Mouse (Mus musculus) spleen, adult 2 months (tissue): ENCODE results near the gene Asap3. TPM values are rescaled to one million over a fixed set of nuclear protein-coding genes. Genes with fewer than 3 reads are reported as not detected.
A peak's percentile ranks its signal among the peaks of the same experiment; 100 is the strongest.

Source experiments
- DNase-seq, 2 experiments: peaks; one replicate each; pipeline versions ENCODE4 v3.0.0 to v3.0.0-alpha.2; 2012 to 2021; ENCODE audit warnings: low spot score in 2 of 2, low read depth in 1 of 2
- H3K27ac ChIP-seq: fragments of 200-500 bp; 2 replicates; pipeline ENCODE4 v1.5.1; 2012; ENCODE audit warnings: low read length, inconsistent platforms; ENCODE audit not compliant: insufficient read depth
- H3K27me3 ChIP-seq: fragments of 200-500 bp; 2 replicates; pipeline ENCODE4 v1.6.1; 2012; ENCODE audit warnings: mild to moderate bottlenecking, moderate library complexity, low read length, inconsistent platforms; ENCODE audit not compliant: control insufficient read depth, insufficient read depth
- H3K36me3 ChIP-seq: fragments of 200-500 bp; 2 replicates; pipeline ENCODE4 v1.6.1; 2012; ENCODE audit warnings: mild to moderate bottlenecking, low read length, inconsistent platforms; ENCODE audit not compliant: control insufficient read depth, insufficient read depth
- H3K4me1 ChIP-seq: fragments of 200-500 bp; 2 replicates; pipeline ENCODE4 v1.6.1; 2011; ENCODE audit warnings: inconsistent platforms; ENCODE audit not compliant: control insufficient read depth, insufficient read depth, insufficient read length
- H3K4me3 ChIP-seq: fragments of 200-500 bp; 2 replicates; pipeline ENCODE4 v1.5.1; 2011; ENCODE audit warnings: mild to moderate bottlenecking, inconsistent platforms; ENCODE audit not compliant: insufficient read depth, insufficient read length; ENCODE audit errors: extremely low read depth
- CTCF ChIP-seq: fragments of 200-500 bp; IDR thresholded peaks from 2 replicates; pipeline ENCODE4 v1.5.1; 2011; ENCODE audit warnings: mild to moderate bottlenecking, inconsistent platforms; ENCODE audit not compliant: insufficient read depth, insufficient read length, insufficient replicate concordance; ENCODE audit errors: extremely low read depth
- POLR2A ChIP-seq: fragments of 200-500 bp; IDR thresholded peaks from 2 replicates; pipeline ENCODE4 v1.6.1; 2011; ENCODE audit warnings: low read depth, low read length, inconsistent platforms
- WGBS: fragments of 180-500 bp; shearing (Covaris S2); methylation state at CpG from one replicate; pipeline ENCODE4 v1.1.7; 2018; 5-methylcytosine and 5-hydroxymethylcytosine counted together
- polyA plus RNA-seq: library from polyadenylated mRNA; depleted of rRNA; stranded (reverse); fragments of >200 nt; gene quantifications from 2 replicates; pipeline ENCODE4 v1.2.3, GENCODE M21; 2012

Asap3 gene
- polyA plus RNA-seq, 1 experiment: 2.5 TPM

- peaks cover 8% of the 10 kb centered on the region for H3K4me1 ChIP-seq
These were observed 42.5 kb downstream of the Asap3 start for GRCm38 (mm10) chr4:136248464-136249331.

DNA sequence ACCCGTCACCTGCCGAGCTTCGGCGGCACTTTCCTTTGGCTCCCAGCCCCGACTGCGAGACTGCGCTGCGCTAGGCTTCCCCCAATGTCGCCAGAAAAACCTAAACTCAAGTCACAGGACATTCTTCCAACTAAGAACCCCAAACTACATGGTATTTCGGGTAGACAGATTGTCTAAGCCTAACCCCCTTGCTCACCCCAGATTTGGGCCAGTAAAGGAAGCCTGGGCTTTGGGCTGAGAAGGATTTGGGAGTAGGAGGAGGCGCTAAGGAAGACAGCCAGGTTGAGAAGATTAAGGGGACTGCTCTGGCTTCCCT lies 43.1 kb downstream of the Asap3 start:
- H3K27me3 ChIP-seq: peaks cover 27% of the 10 kb centered on the region
- no peak overlapping the region for H3K27ac ChIP-seq
- DNase-seq: no peak
- H3K36me3 ChIP-seq: no peaks in the 10 kb centered on the region
- no peak overlapping the region for H3K4me3 ChIP-seq
- 19% methylated on average over 11 of the region's 11 CpGs for WGBS
- H3K4me1 ChIP-seq: peaks cover 8% of the 10 kb centered on the region
- TF ChIP-seq CTCF: no peak
- no peak for TF ChIP-seq POLR2A

More at GRCm38 (mm10) chr4:136248464-136249331, 42.5 kb downstream of the Asap3 start:
- TF ChIP-seq CTCF (no peak), POLR2A (no peak)
- no peak for DNase-seq
- Histone ChIP-seq H3K27me3 (peaks cover 27% of the 10 kb centered on the region), H3K36me3 (no peaks in the 10 kb centered on the region), H3K4me3 (peak overlapping the region; percentile 37; the same call in 1 of the 2 replicates), H3K27ac (no peak overlapping the region)
- 6% methylated on average over 36 of the region's 37 CpGs for WGBS

GRCm38 (mm10) chr4:136249780-136250179 lies 43.6 kb downstream of the Asap3 start:
- TF ChIP-seq POLR2A: no peak
- no peak for TF ChIP-seq CTCF
- Histone ChIP-seq H3K4me3 (no peak overlapping the region), H3K27ac (no peak overlapping the region), H3K4me1 (peaks cover 8% of the 10 kb centered on the region), H3K36me3 (no peaks in the 10 kb centered on the region), H3K27me3 (peaks cover 27% of the 10 kb centered on the region)
- DNase-seq: no peak
- WGBS: 55% methylated on average over 9 of the region's 9 CpGs

GRCm38 (mm10) chr4:136255919-136256318 lies 49.8 kb downstream of the Asap3 start:
- Histone ChIP-seq H3K4me3 (no peak overlapping the region), H3K27ac (no peak overlapping the region), H3K36me3 (no peaks in the 10 kb centered on the region), H3K4me1 (no peaks in the 10 kb centered on the region), H3K27me3 (no peaks in the 10 kb centered on the region)
- TF ChIP-seq POLR2A (no peak), CTCF (no peak)
- no peak for DNase-seq
- 57% methylated on average over 6 of the region's 6 CpGs for WGBS

GRCm38 (mm10) chr4:136256696-136257095 lies 50.5 kb downstream of the Asap3 start:
- no peak overlapping the region for H3K4me3 ChIP-seq
- no peak for TF ChIP-seq POLR2A
- TF ChIP-seq CTCF: no peak
- WGBS: 70% methylated on average over 10 of the region's 10 CpGs
- H3K36me3 ChIP-seq: no peaks in the 10 kb centered on the region
- no peaks in the 10 kb centered on the region for H3K27me3 ChIP-seq
- no peak for DNase-seq
- no peaks in the 10 kb centered on the region for H3K4me1 ChIP-seq
- H3K27ac ChIP-seq: no peak overlapping the region

DNA sequence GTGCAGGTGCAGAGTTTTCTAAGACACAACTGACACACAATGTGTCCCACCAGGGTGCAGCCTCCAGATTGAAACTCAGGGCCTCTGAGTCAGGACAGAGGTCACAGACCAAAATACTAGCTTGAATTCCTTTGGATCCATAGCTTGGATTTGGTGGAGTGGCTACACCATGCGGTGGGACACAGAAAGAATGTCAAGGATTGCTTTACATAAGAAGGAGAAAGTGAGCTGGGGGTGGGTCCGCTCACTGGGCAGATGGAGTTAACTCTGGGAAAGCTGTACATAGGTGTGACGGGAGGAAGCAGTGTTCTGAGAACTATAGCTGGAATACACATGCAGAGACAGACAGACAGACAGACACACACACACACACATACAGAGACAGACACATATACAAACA lies 53.8 kb downstream of the Asap3 start:
- no peak overlapping the region for H3K27ac ChIP-seq
- no peaks in the 10 kb centered on the region for H3K36me3 ChIP-seq
- no peaks in the 10 kb centered on the region for H3K27me3 ChIP-seq
- no peak for TF ChIP-seq CTCF
- no peak for TF ChIP-seq POLR2A
- no peak for DNase-seq
- peaks cover 7% of the 10 kb centered on the region; the same call in 1 of the 2 replicates for H3K4me1 ChIP-seq
- H3K4me3 ChIP-seq: no peak overlapping the region
- 66% methylated on average over 3 of the region's 3 CpGs for WGBS
